Mouse (Mus musculus) MEL (cell line): ENCODE data around the gene Fam19a3. TPM values are rescaled to one million over a fixed set of nuclear protein-coding genes. Genes with fewer than 3 reads are reported as not detected.

Experiments
- DNase-seq: peaks from one replicate; pipeline ENCODE4 v3.0.0; 2011; ENCODE audit warnings: low read depth, low spot score
- H3K27ac ChIP-seq: 2 replicates; pipeline ENCODE4 v1.5.1; 2012; ENCODE audit warnings: low read depth, mild to moderate bottlenecking, control low read depth, low read length, moderate library complexity; ENCODE audit not compliant: control insufficient read depth
- H3K27me3 ChIP-seq, 2 experiments: fragments of 150-350 bp in 1 of 2; sonication (generic) in 1 of 2; 2 replicates each; pipeline ENCODE4 v1.6.1; 2012; ENCODE audit warnings: low read length in 2 of 2, mild to moderate bottlenecking in 2 of 2, improper control_type of control experiment in 1 of 2, moderate library complexity in 1 of 2; ENCODE audit not compliant: insufficient read depth in 2 of 2, control insufficient read depth in 1 of 2
- H3K36me3 ChIP-seq, 2 experiments: 2 replicates each; pipeline ENCODE4 v1.6.1; 2012 to 2014; ENCODE audit warnings: low read length in 2 of 2, improper control_type of control experiment in 1 of 2, inconsistent platforms in 1 of 2, mild to moderate bottlenecking in 1 of 2; ENCODE audit not compliant: insufficient read depth in 2 of 2, control insufficient read depth in 1 of 2
- H3K4me1 ChIP-seq, 2 experiments: fragments of 150-350 bp in 1 of 2; sonication (generic) in 1 of 2; 2 replicates each; pipeline ENCODE4 v1.6.1; 2012; ENCODE audit warnings: low read length in 2 of 2, improper control_type of control experiment in 1 of 2, mild to moderate bottlenecking in 1 of 2; ENCODE audit not compliant: insufficient read depth in 2 of 2, control insufficient read depth in 1 of 2
- H3K4me3 ChIP-seq, 2 experiments: fragments of 150-350 bp in 1 of 2; sonication (generic) in 1 of 2; 2 replicates each; pipeline ENCODE4 v1.5.1; 2012; ENCODE audit warnings: low read depth in 2 of 2, low read length in 2 of 2, mild to moderate bottlenecking in 2 of 2, moderate library complexity in 2 of 2, control low read depth in 1 of 2, improper control_type of control experiment in 1 of 2; ENCODE audit not compliant: control insufficient read depth in 1 of 2, insufficient read depth in 1 of 2
- H3K79me2 ChIP-seq: 2 replicates; pipeline ENCODE4 v1.6.1; 2012; ENCODE audit warnings: mild to moderate bottlenecking, low read length, moderate library complexity; ENCODE audit not compliant: control insufficient read depth, poor library complexity, insufficient read depth
- H3K9ac ChIP-seq: 2 replicates; pipeline ENCODE4 v1.6.1; 2012; ENCODE audit warnings: low read depth, mild to moderate bottlenecking, control low read depth, low read length, moderate library complexity; ENCODE audit not compliant: control insufficient read depth, poor library complexity, severe bottlenecking
- H3K9me3 ChIP-seq: fragments of 150-350 bp; sonication (generic); replicated peaks from 2 replicates; pipeline ENCODE4 v1.6.1; 2012; ENCODE audit warnings: mild to moderate bottlenecking, low read length, improper control_type of control experiment, moderate library complexity; ENCODE audit not compliant: insufficient read depth
- BHLHE40 ChIP-seq: IDR thresholded peaks from 2 replicates; pipeline ENCODE4 v1.6.1; 2012; ENCODE audit warnings: low read depth, mild to moderate bottlenecking, inconsistent platforms, low read length, improper control_type of control experiment, borderline replicate concordance
- CHD1 ChIP-seq: IDR thresholded peaks from 2 replicates; pipeline ENCODE4 v1.6.1; 2012; ENCODE audit warnings: low read depth, mild to moderate bottlenecking, inconsistent platforms, low read length, improper control_type of control experiment
- CTCF ChIP-seq, 3 experiments: IDR thresholded peaks in 2 of 3; conservative IDR thresholded peaks in 1 of 3; 2 replicates each; pipeline ENCODE4 v1.5.1; 2011 to 2012; ENCODE audit warnings: low read length in 3 of 3, low read depth in 2 of 3, mild to moderate bottlenecking in 2 of 3, improper control_type of control experiment in 1 of 3, inconsistent platforms in 1 of 3, mixed read lengths in 1 of 3, moderate library complexity in 1 of 3; ENCODE audit not compliant: control insufficient read depth in 1 of 3, insufficient read depth in 1 of 3, poor library complexity in 1 of 3, severe bottlenecking in 1 of 3
- E2F4 ChIP-seq: IDR thresholded peaks from 2 replicates; pipeline ENCODE4 v1.6.1; 2011; ENCODE audit warnings: low read depth, low read length, improper control_type of control experiment, borderline replicate concordance
- ETS1 ChIP-seq: IDR thresholded peaks from 2 replicates; pipeline ENCODE4 v1.6.1; 2012; ENCODE audit warnings: low read depth, mild to moderate bottlenecking, inconsistent platforms, low read length, improper control_type of control experiment, moderate library complexity
- GABPA ChIP-seq: IDR thresholded peaks from 2 replicates; pipeline ENCODE4 v1.6.1; 2012; ENCODE audit warnings: low read depth, mild to moderate bottlenecking, inconsistent platforms, low read length, improper control_type of control experiment, moderate library complexity
- HCFC1 ChIP-seq: IDR thresholded peaks from 2 replicates; pipeline ENCODE4 v1.6.1; 2012; ENCODE audit warnings: low read depth, mild to moderate bottlenecking, inconsistent platforms, low read length, improper control_type of control experiment, moderate library complexity
- MAZ ChIP-seq: IDR thresholded peaks from 2 replicates; pipeline ENCODE4 v1.6.1; 2012; ENCODE audit warnings: low read depth, mild to moderate bottlenecking, inconsistent platforms, low read length, improper control_type of control experiment
- MEF2A ChIP-seq: IDR thresholded peaks from 2 replicates; pipeline ENCODE4 v1.6.1; 2014; ENCODE audit warnings: low read depth, mild to moderate bottlenecking, inconsistent platforms, low read length, improper control_type of control experiment; ENCODE audit not compliant: poor library complexity, insufficient replicate concordance, severe bottlenecking; ENCODE audit errors: extremely low read depth
- MXI1 ChIP-seq: IDR thresholded peaks from 2 replicates; pipeline ENCODE4 v1.6.1; 2011; ENCODE audit warnings: mild to moderate bottlenecking, low read depth, low read length, improper control_type of control experiment
- NELFE ChIP-seq: IDR thresholded peaks from 2 replicates; pipeline ENCODE4 v1.6.1; 2011; ENCODE audit warnings: low read depth, low read length, improper control_type of control experiment
- NRF1 ChIP-seq: IDR thresholded peaks from 2 replicates; pipeline ENCODE4 v1.6.1; 2014; ENCODE audit warnings: low read depth, mild to moderate bottlenecking, inconsistent platforms, low read length, improper control_type of control experiment, moderate library complexity; ENCODE audit not compliant: poor library complexity, insufficient read depth, severe bottlenecking
- POLR2AphosphoS2 ChIP-seq: IDR thresholded peaks from 2 replicates; pipeline ENCODE4 v1.6.1; 2011; ENCODE audit warnings: low read length, improper control_type of control experiment
- POLR2AphosphoS5 ChIP-seq: IDR thresholded peaks from 2 replicates; pipeline ENCODE4 v1.6.1; 2012; ENCODE audit warnings: low read depth, borderline replicate concordance, mild to moderate bottlenecking, inconsistent platforms, low read length, moderate library complexity, mixed read lengths
- RAD21 ChIP-seq: IDR thresholded peaks from 2 replicates; pipeline ENCODE4 v1.6.1; 2011; ENCODE audit warnings: mild to moderate bottlenecking, low read depth, low read length, improper control_type of control experiment
- SMC3 ChIP-seq: IDR thresholded peaks from 2 replicates; pipeline ENCODE4 v1.6.1; 2011; ENCODE audit warnings: low read depth, low read length, improper control_type of control experiment
- TCF12 ChIP-seq: IDR thresholded peaks from 2 replicates; pipeline ENCODE4 v1.6.1; 2014; ENCODE audit warnings: low read depth, mild to moderate bottlenecking, inconsistent platforms, low read length, improper control_type of control experiment, moderate library complexity
- UBTF ChIP-seq: IDR thresholded peaks from 2 replicates; pipeline ENCODE4 v1.6.1; 2012; ENCODE audit warnings: low read depth, mild to moderate bottlenecking, inconsistent platforms, low read length, improper control_type of control experiment, moderate library complexity, borderline replicate concordance; ENCODE audit not compliant: insufficient read depth
- USF2 ChIP-seq, 2 experiments: IDR thresholded peaks; 2 replicates each; pipeline ENCODE4 v1.6.1; 2011 to 2012; ENCODE audit warnings: improper control_type of control experiment in 2 of 2, low read length in 2 of 2, borderline replicate concordance in 1 of 2, inconsistent platforms in 1 of 2, low read depth in 1 of 2, mild to moderate bottlenecking in 1 of 2; ENCODE audit not compliant: insufficient read depth in 1 of 2
- ZC3H11A ChIP-seq: IDR thresholded peaks from 2 replicates; pipeline ENCODE4 v1.6.1; 2012; ENCODE audit warnings: low read depth, mild to moderate bottlenecking, inconsistent platforms, low read length, improper control_type of control experiment
- polyA plus RNA-seq, 2 experiments: library from polyadenylated mRNA; stranded (reverse) in 1 of 2; unstranded in 1 of 2; fragments of >175 nt in 1 of 2; fragments of >200 nt in 1 of 2; gene quantifications; 2 replicates each; pipeline versions ENCODE4 v1.2.1 to v1.2.4; 2012; ENCODE audit warnings: low replicate concordance in 2 of 2, low read depth in 1 of 2; ENCODE audit not compliant: insufficient read length in 2 of 2, insufficient read depth in 1 of 2, missing spikeins in 1 of 2
- total RNA-seq: library from RNA; depleted of rRNA; stranded (reverse); fragments of 300-350 nt; gene quantifications from 2 replicates; pipeline ENCODE4 v1.2.3, GENCODE M21; 2012

The Fam19a3 gene
- total and polyA plus RNA-seq, 3 experiments: 0.03 TPM; not detected in 2

DNA sequence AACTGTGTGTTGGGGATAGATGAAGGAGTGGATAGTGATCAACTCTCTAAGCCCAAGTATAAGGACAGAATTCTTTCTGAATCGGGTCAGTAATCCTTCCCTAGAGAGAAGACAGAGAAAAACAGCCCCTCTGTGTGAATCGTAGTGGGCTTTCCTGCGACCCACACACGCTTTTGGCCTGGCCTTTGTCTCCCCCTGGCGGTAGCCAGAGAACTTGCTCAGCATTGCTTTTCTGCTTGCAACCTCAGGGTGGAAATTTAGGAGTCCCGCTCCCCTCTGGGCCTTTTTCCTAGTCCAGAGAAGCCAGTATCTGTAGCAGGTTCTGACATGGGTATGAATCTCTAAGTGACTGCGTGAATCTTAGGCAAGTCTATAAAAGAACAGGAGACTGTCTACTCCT is 1.7 kb downstream of the Fam19a3 start:
- no peaks in the 10 kb centered on the region; a peak in 1 of 4 replicates for H3K27me3 ChIP-seq

GRCm38 (mm10) chr3:104777342-104777741 is 4.3 kb downstream of the Fam19a3 start:
- Histone ChIP-seq H3K9me3 (no peaks in the 10 kb centered on the region), H3K4me1 (peaks cover 0 to 15% of the 10 kb centered on the region in 2 experiments), H3K79me2 (no peaks in the 10 kb centered on the region; the same call in 1 of the 2 replicates), H3K36me3 (peaks cover 0 to 9% of the 10 kb centered on the region in 2 experiments; a peak in 2 of 4 replicates), H3K4me3 (no peak overlapping the region), H3K9ac (no peak overlapping the region), H3K27ac (no peak overlapping the region), H3K27me3 (no peaks in the 10 kb centered on the region; a peak in 1 of 4 replicates)
- TF ChIP-seq ZC3H11A (no peak), UBTF (no peak), GABPA (no peak), E2F4 (no peak), POLR2AphosphoS5 (no peak), CTCF (IDR thresholded peaks at IDR 0.05 in 2 of 3, conservative IDR thresholded peaks at IDR 0.05 in 1 of 3; ENCODE audit: control insufficient read depth in 1 of 3, insufficient read depth in 1 of 3, low read depth in 2 of 3, low read length in 3 of 3, poor library complexity in 1 of 3, severe bottlenecking in 1 of 3) (no peak), RAD21 (no peak), POLR2AphosphoS2 (no peak), ETS1 (no peak), CHD1 (no peak), HCFC1 (no peak), NRF1 (no peak), MEF2A (no peak), NELFE (no peak)
- DNase-seq: no peak

More for the DNA sequence above, 1.7 kb downstream of the Fam19a3 start:
- DNase-seq: peak; percentile 81
- TF ChIP-seq NELFE: no peak; the same call in 1 of the 2 replicates
- TF ChIP-seq MAZ: 0 out of 2 replicates have a peak, but pooled peaks have one; percentile 59
- TF ChIP-seq BHLHE40: no peak
- TF ChIP-seq MXI1: no peak
- no peak for TF ChIP-seq USF2 (IDR thresholded peaks at IDR 0.05; ENCODE audit: borderline replicate concordance in 1 of 2, insufficient read depth in 1 of 2, low read depth in 1 of 2, low read length in 2 of 2)
- TF ChIP-seq SMC3: peak; percentile 73
- TF ChIP-seq TCF12: no peak
- TF ChIP-seq RAD21: peak; percentile 75
- peak; percentile 71 for TF ChIP-seq ZC3H11A
- peak; percentile 89 to 97 (median 92) for TF ChIP-seq CTCF (IDR thresholded peaks at IDR 0.05 in 2 of 3, conservative IDR thresholded peaks at IDR 0.05 in 1 of 3; ENCODE audit: control insufficient read depth in 1 of 3, insufficient read depth in 1 of 3, low read depth in 2 of 3, low read length in 3 of 3, poor library complexity in 1 of 3, severe bottlenecking in 1 of 3)
- TF ChIP-seq, all 39 proteins: peak for 5
- Histone ChIP-seq H3K9me3 (no peaks in the 10 kb centered on the region), H3K27ac (no peak overlapping the region), H3K79me2 (no peaks in the 10 kb centered on the region; the same call in 1 of the 2 replicates), H3K4me3 (no peak overlapping the region), H3K9ac (peak overlapping the region; percentile 33), H3K36me3 (peaks cover 0 to 9% of the 10 kb centered on the region in 2 experiments; a peak in 2 of 4 replicates), H3K4me1 (peaks cover 0 to 23% of the 10 kb centered on the region in 2 experiments)
